Mouse (Mus musculus) CH12.LX (cell line): ENCODE measurements around the gene Scube3. TPM values are rescaled to one million over a fixed set of nuclear protein-coding genes. Genes with fewer than 3 reads are reported as not detected.

Experiments
- DNase-seq: peaks from one replicate; pipeline ENCODE4 v3.0.0-alpha.2; 2013; ENCODE audit errors: extremely low read depth
- H3K27ac ChIP-seq: 2 replicates; pipeline ENCODE4 v1.5.1; 2012; ENCODE audit warnings: low read depth, mild to moderate bottlenecking, control low read depth, moderate library complexity; ENCODE audit not compliant: insufficient read depth
- H3K27me3 ChIP-seq: replicated peaks from 2 replicates; pipeline ENCODE3; 2012; ENCODE audit warnings: inconsistent platforms
- H3K36me3 ChIP-seq, 2 experiments: replicated peaks in 1 of 2; 2 replicates each; pipeline versions ENCODE3 to v1.6.1; 2012; ENCODE audit warnings: inconsistent platforms in 1 of 2, low read length in 1 of 2, mild to moderate bottlenecking in 1 of 2, mixed read lengths in 1 of 2, moderate library complexity in 1 of 2; ENCODE audit not compliant: control insufficient read depth in 1 of 2, insufficient read depth in 1 of 2
- H3K4me1 ChIP-seq, 2 experiments: 2 replicates each; pipeline ENCODE4 v1.6.1; 2012; ENCODE audit warnings: inconsistent platforms in 1 of 2, moderate library complexity in 1 of 2; ENCODE audit not compliant: insufficient read depth in 2 of 2, control insufficient read depth in 1 of 2
- H3K4me2 ChIP-seq: 2 replicates; pipeline ENCODE4 v1.6.1; 2012; ENCODE audit warnings: low read depth, mild to moderate bottlenecking, control low read depth; ENCODE audit not compliant: poor library complexity, insufficient read depth, severe bottlenecking
- H3K4me3 ChIP-seq, 3 experiments: fragments of 150-350 bp in 1 of 3; sonication (generic) in 1 of 3; replicated peaks in 1 of 3; 2 replicates each; pipeline versions ENCODE3 to v1.5.1; 2011 to 2012; ENCODE audit warnings: low read depth in 2 of 3, low read length in 2 of 3, mild to moderate bottlenecking in 2 of 3, moderate library complexity in 2 of 3, control low read depth in 1 of 3, improper control_type of control experiment in 1 of 3, inconsistent platforms in 1 of 3, mixed read lengths in 1 of 3; ENCODE audit not compliant: poor library complexity in 1 of 3
- H3K79me2 ChIP-seq: replicated peaks from 2 replicates; pipeline ENCODE4 v1.6.1; 2012; ENCODE audit warnings: mild to moderate bottlenecking, moderate library complexity; ENCODE audit not compliant: control insufficient read depth, poor library complexity, insufficient read depth, severe bottlenecking; ENCODE audit errors: extremely low read depth
- H3K9ac ChIP-seq: 2 replicates; pipeline ENCODE4 v1.6.1; 2012; ENCODE audit warnings: low read depth, mild to moderate bottlenecking, control low read depth, moderate library complexity; ENCODE audit not compliant: insufficient read depth
- H3K9me3 ChIP-seq: replicated peaks from 2 replicates; pipeline ENCODE3; 2012; ENCODE audit warnings: low read length, inconsistent platforms, mixed read lengths
- CHD1 ChIP-seq: IDR thresholded peaks from 2 replicates; pipeline ENCODE4 v1.6.1; 2012; ENCODE audit warnings: low read depth, low read length, improper control_type of control experiment, inconsistent platforms
- CTCF ChIP-seq, 2 experiments: IDR thresholded peaks in 1 of 2; conservative IDR thresholded peaks in 1 of 2; 2 replicates each; pipeline ENCODE4 v1.5.1; 2011 to 2012; ENCODE audit warnings: low read depth in 2 of 2, low read length in 2 of 2, improper control_type of control experiment in 1 of 2, inconsistent platforms in 1 of 2, mild to moderate bottlenecking in 1 of 2, moderate library complexity in 1 of 2
- ELF1 ChIP-seq: IDR thresholded peaks from 2 replicates; pipeline ENCODE4 v1.6.1; 2014; ENCODE audit warnings: low read depth, mild to moderate bottlenecking, inconsistent platforms, low read length, improper control_type of control experiment
- ETS1 ChIP-seq: conservative IDR thresholded peaks from 2 replicates; pipeline ENCODE4 v1.6.1; 2012; ENCODE audit warnings: low read depth, mild to moderate bottlenecking, inconsistent platforms, low read length, improper control_type of control experiment, moderate library complexity
- KAT2A ChIP-seq: IDR thresholded peaks from 2 replicates; pipeline ENCODE4 v1.6.1; 2012; ENCODE audit warnings: low read length, improper control_type of control experiment, inconsistent platforms; ENCODE audit not compliant: insufficient replicate concordance
- MAFK ChIP-seq: IDR thresholded peaks from 2 replicates; pipeline ENCODE4 v1.6.1; 2011; ENCODE audit warnings: low read length, improper control_type of control experiment; ENCODE audit not compliant: insufficient replicate concordance
- MEF2A ChIP-seq: IDR thresholded peaks from 2 replicates; pipeline ENCODE4 v1.6.1; 2014; ENCODE audit warnings: low read depth, mild to moderate bottlenecking, inconsistent platforms, low read length, improper control_type of control experiment, borderline replicate concordance
- NRF1 ChIP-seq: IDR thresholded peaks from 2 replicates; pipeline ENCODE4 v1.6.1; 2014; ENCODE audit warnings: low read depth, mild to moderate bottlenecking, inconsistent platforms, low read length, improper control_type of control experiment, moderate library complexity
- SIN3A ChIP-seq: IDR thresholded peaks from 2 replicates; pipeline ENCODE4 v1.6.1; 2012; ENCODE audit warnings: low read length, improper control_type of control experiment, inconsistent platforms
- SMC3 ChIP-seq: IDR thresholded peaks from 2 replicates; pipeline ENCODE4 v1.6.1; 2011; ENCODE audit warnings: low read depth, low read length, improper control_type of control experiment
- ZC3H11A ChIP-seq: IDR thresholded peaks from 2 replicates; pipeline ENCODE4 v1.6.1; 2012; ENCODE audit warnings: low read depth, mild to moderate bottlenecking, inconsistent platforms, low read length, improper control_type of control experiment
- ZNF384 ChIP-seq: IDR thresholded peaks from 2 replicates; pipeline ENCODE4 v1.6.1; 2012; ENCODE audit warnings: low read depth, low read length, improper control_type of control experiment, inconsistent platforms
- dilution Hi-C: fragments of 300-500 bp; cut with MboI; formaldehyde crosslinking; loops from 2 replicates; pipeline ENCODE4 v1.14.3; 2020; ENCODE audit warnings: low sequenced_read_pairs; ENCODE audit not compliant: extremely low pct_unique_long_range_greater_than_20kb, extremely low pct_ligation_motif_present
- in situ Hi-C: fragments of 300-500 bp; cut with MboI; formaldehyde crosslinking; loops from 3 replicates; pipeline ENCODE4 v1.14.3; 2019; ENCODE audit warnings: low sequenced_read_pairs, low pct_ligation_motif_present, low pct_unique_long_range_greater_than_20kb, mixed read lengths
- polyA plus RNA-seq: library from polyadenylated mRNA; unstranded; fragments of >175 nt; gene quantifications from 2 replicates; pipeline ENCODE4 v1.2.1, GENCODE M21; 2012; ENCODE audit warnings: low read depth; ENCODE audit not compliant: insufficient read length
- total RNA-seq, 2 experiments: library from RNA; depleted of rRNA; stranded (reverse); fragments of 300-350 nt in 1 of 2; fragments of >200 nt in 1 of 2; gene quantifications; 2 replicates each; pipeline ENCODE4 v1.2.3; 2012 to 2014

Scube3 gene
- total and polyA plus RNA-seq, 3 experiments = 0.08 to 0.19 TPM; not detected in 1

GRCm38 (mm10) chr17:28148288-28148687, 6.3 kb downstream of the Scube3 start:
- dilution Hi-C loops = no loop called here
- DNase-seq = no peak
- Histone ChIP-seq H3K4me1 (peaks cover 8 to 15% of the 10 kb centered on the region in 2 experiments), H3K4me2 (no peak overlapping the region), H3K27ac (no peak overlapping the region), H3K4me3 (no peak overlapping the region), H3K36me3 (no peaks in the 10 kb centered on the region), H3K27me3 (peaks cover 79% of the 10 kb centered on the region), H3K9ac (no peak overlapping the region), H3K79me2 (no peaks in the 10 kb centered on the region), H3K9me3 (no peaks in the 10 kb centered on the region)
- in situ Hi-C loops = no loop called here
- no peak for TF ChIP-seq ELF1
- no peak for TF ChIP-seq MAFK
- no peak for TF ChIP-seq NRF1
- no peak for TF ChIP-seq SMC3
- no peak for TF ChIP-seq MEF2A
- TF ChIP-seq SIN3A = no peak
- no peak for TF ChIP-seq ETS1

DNA sequence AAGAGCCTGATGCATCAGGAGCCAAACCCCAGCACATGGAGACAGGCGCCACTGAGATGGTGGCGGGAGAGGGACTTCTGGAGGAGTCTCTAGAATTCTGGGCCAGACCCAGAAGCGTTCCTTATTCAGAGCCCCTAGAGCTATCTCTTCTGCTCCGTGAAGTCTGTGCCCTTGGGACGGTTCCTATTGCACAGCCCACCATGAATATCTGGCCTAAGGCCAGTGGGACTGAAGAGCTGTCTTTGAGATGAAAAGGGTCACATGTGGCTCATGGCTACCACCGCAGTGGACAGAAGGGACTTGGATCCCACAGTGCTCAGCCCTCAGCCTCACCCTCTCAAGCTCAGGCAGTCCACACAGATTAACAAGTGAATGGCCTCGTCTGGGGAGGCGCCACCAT, 7.8 kb downstream of the Scube3 start:
- H3K4me2 ChIP-seq = no peak overlapping the region
- dilution Hi-C loops = no loop called here
- H3K27ac ChIP-seq = no peak overlapping the region
- TF ChIP-seq CHD1 = no peak
- TF ChIP-seq, all 38 proteins: peak for 0
- Histone ChIP-seq H3K4me1 (peaks cover 5 to 8% of the 10 kb centered on the region in 2 experiments), H3K36me3 (no peaks in the 10 kb centered on the region), H3K27me3 (peaks cover 70% of the 10 kb centered on the region), H3K9me3 (no peaks in the 10 kb centered on the region), H3K9ac (no peak overlapping the region), H3K79me2 (no peaks in the 10 kb centered on the region), H3K4me3 (no peak overlapping the region)
- no peak for DNase-seq
- in situ Hi-C loops = no loop called here

GRCm38 (mm10) chr17:28150456-28150855, 8.5 kb downstream of the Scube3 start:
- H3K36me3 ChIP-seq = no peaks in the 10 kb centered on the region
- no peak for DNase-seq
- no peak overlapping the region for H3K4me3 ChIP-seq
- H3K27me3 ChIP-seq = peaks cover 74% of the 10 kb centered on the region
- H3K4me2 ChIP-seq = no peak overlapping the region
- H3K9ac ChIP-seq = no peak overlapping the region
- TF ChIP-seq CTCF (conservative IDR thresholded peaks at IDR 0.05 in 1 of 2, IDR thresholded peaks at IDR 0.05 in 1 of 2; ENCODE audit: low read depth in 2 of 2, low read length in 2 of 2) (0 out of 4 replicates have a peak, but pooled peaks of 1 of the 2 experiments have one; percentile 7), ZNF384 (no peak), KAT2A (no peak), ZC3H11A (no peak)
- TF ChIP-seq, all 38 proteins: peak for 1
- dilution Hi-C loops = no loop called here
- in situ Hi-C loops = no loop called here
- H3K79me2 ChIP-seq = no peaks in the 10 kb centered on the region
- no peak overlapping the region for H3K27ac ChIP-seq
- H3K9me3 ChIP-seq = no peaks in the 10 kb centered on the region
- peaks cover 3 to 6% of the 10 kb centered on the region in 2 experiments for H3K4me1 ChIP-seq
